Mouse (Mus musculus) forebrain, postnatal 0 days (tissue): ENCODE measurements around the gene Trim11. TPM values are rescaled to one million over a fixed set of nuclear protein-coding genes. Genes with fewer than 3 reads are reported as not detected.
A peak's percentile ranks its signal among the peaks of the same experiment; 100 is the strongest.

Experiments used
- ATAC-seq: fragments of 200-750 bp; cut with Nextera tagmentation; 2 replicates; pipeline ENCODE4 v1.8.0; 2017; ENCODE audit warnings: mild to moderate bottlenecking, moderate library complexity
- DNase-seq: peaks from one replicate; pipeline ENCODE4 v3.0.0-alpha.2; 2015
- H3K27ac ChIP-seq: fragments of 300-500 bp; sonication (generic); 2 replicates; pipeline ENCODE4 v1.5.1; 2014; ENCODE audit warnings: low read depth, mild to moderate bottlenecking, antibody characterized with exemption, low read length, moderate library complexity, mixed read lengths
- H3K27me3 ChIP-seq: fragments of 300-500 bp; sonication (generic); 2 replicates; pipeline ENCODE4 v1.6.1; 2014; ENCODE audit warnings: mild to moderate bottlenecking, low read length, mixed read lengths; ENCODE audit not compliant: insufficient read depth
- H3K36me3 ChIP-seq: fragments of 300-500 bp; sonication (generic); 2 replicates; pipeline ENCODE4 v1.6.1; 2014; ENCODE audit warnings: mild to moderate bottlenecking, moderate library complexity; ENCODE audit not compliant: insufficient read depth
- H3K4me1 ChIP-seq: fragments of 300-500 bp; sonication (generic); 2 replicates; pipeline ENCODE4 v1.6.1; 2014; ENCODE audit warnings: antibody characterized with exemption; ENCODE audit not compliant: insufficient read depth
- H3K4me2 ChIP-seq: fragments of 300-500 bp; sonication (generic); 2 replicates; pipeline ENCODE4 v1.6.1; 2014; ENCODE audit warnings: low read depth, mild to moderate bottlenecking, moderate library complexity
- H3K4me3 ChIP-seq: fragments of 300-500 bp; sonication (generic); 2 replicates; pipeline ENCODE4 v1.5.1; 2014; ENCODE audit warnings: low read depth, low read length, mixed read lengths
- H3K9ac ChIP-seq: fragments of 300-500 bp; sonication (generic); 2 replicates; pipeline ENCODE4 v1.6.1; 2014; ENCODE audit warnings: mild to moderate bottlenecking
- H3K9me3 ChIP-seq: fragments of 300-500 bp; sonication (generic); 2 replicates; pipeline ENCODE4 v1.6.1; 2016; ENCODE audit warnings: low read length
- CTCF ChIP-seq: sonication (generic); IDR thresholded peaks from 2 replicates; pipeline ENCODE4 v1.5.1; 2016; ENCODE audit warnings: antibody characterized with exemption, control low read depth, low read depth
- WGBS: fragments of 180-500 bp; shearing (Covaris S2); extraction: QIAGEN DNeasy Blood & Tissue Kit; methylation state at CpG from one replicate; pipeline ENCODE4 v1.1.7; 2014; 5-methylcytosine and 5-hydroxymethylcytosine counted together
- polyA plus RNA-seq: library from polyadenylated mRNA; unstranded; fragments of >200 nt; fragmentation: Nextera tagmentation; extraction: Ambion mirVana; gene quantifications from 2 replicates; pipeline ENCODE4 v1.2.1, GENCODE M21; 2015
- total RNA-seq: library from RNA; depleted of rRNA; stranded (reverse); fragments of >200 nt; gene quantifications from 2 replicates; pipeline ENCODE4 v1.2.3, GENCODE M21; 2014

Trim11 gene
- total and polyA plus RNA-seq, 2 experiments from 2014 or later, result 16.0 to 31.9 TPM

GRCm38 (mm10) chr11:58955868-58956257 lies 22.0 kb upstream of the Trim11 start:
- Histone ChIP-seq H3K9ac (peak overlapping the region; percentile 75), H3K4me1 (peaks cover 24% of the 10 kb centered on the region), H3K4me3 (peak overlapping the region; percentile 59), H3K9me3 (no peaks in the 10 kb centered on the region), H3K4me2 (peak overlapping the region; percentile 85), H3K27ac (0 out of 2 replicates have a peak overlapping the region, but pooled peaks have one; percentile 99), H3K36me3 (no peaks in the 10 kb centered on the region; the same call in 1 of the 2 replicates), H3K27me3 (no peaks in the 10 kb centered on the region)
- no peak for ATAC-seq
- 10% methylated on average over 8 of the region's 8 CpGs for WGBS
- no peak for TF ChIP-seq CTCF
- no peak for DNase-seq

DNA sequence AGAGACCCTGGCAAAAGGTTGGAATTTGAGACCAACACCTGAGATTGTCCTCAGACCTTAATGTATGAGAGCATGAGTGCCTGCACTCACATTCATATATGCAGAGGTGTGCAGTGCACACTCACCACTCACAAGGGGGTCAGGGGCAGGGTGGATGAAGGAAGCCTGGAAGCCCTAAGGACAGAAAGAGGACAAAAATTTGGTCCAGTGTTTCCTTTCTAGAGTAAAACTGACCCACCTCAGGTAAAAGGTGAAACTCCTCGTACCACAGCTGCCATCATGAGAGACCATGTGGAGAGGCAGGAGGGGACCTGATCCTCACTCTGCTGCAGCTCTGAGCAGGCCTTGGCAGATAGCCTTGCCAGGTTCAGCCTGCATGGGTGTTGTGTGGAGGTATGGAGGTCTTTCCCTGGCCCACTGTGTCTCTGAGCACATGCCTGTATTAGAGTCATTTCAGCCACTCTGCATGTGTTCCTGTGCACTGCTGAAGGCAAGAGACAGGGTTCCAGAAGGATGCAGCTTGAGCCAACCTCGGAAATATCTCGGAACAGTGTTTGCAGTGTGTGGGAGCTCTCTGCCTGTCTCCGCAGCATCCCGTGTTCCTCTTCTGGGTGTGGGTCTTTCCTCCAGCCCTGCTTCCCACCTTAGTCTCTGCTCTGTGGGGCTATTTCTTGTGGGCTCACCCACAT lies 20.5 kb upstream of the Trim11 start:
- 62% methylated on average over 5 of the region's 5 CpGs for WGBS
- TF ChIP-seq CTCF, result no peak
- Histone ChIP-seq H3K27ac (no peak overlapping the region), H3K4me3 (peak overlapping the region; percentile 59), H3K4me1 (peaks cover 21% of the 10 kb centered on the region), H3K27me3 (no peaks in the 10 kb centered on the region), H3K36me3 (no peaks in the 10 kb centered on the region; the same call in 1 of the 2 replicates), H3K9ac (peak overlapping the region; percentile 75), H3K4me2 (peak overlapping the region; percentile 85), H3K9me3 (no peaks in the 10 kb centered on the region)
- DNase-seq (no peak), ATAC-seq (no peak)

DNA sequence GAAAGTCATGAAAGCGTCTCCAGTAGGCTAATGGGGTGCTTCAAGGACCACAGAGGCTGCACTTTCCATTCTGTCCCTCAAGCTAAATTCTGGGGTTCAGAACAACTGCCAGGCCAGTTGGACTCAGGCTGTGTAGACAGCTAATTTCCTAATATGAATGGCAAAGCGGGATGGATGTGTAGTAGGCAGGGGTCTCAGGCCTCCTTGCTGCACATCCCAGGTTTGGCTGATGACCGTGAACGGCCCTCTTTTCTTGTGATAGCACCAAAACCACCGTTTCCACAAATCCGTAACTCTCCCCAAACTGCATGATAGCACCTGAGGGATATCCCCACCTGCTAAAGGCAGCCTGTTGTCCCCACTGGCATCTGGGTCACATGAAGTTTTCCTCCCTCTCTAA lies 19.4 kb upstream of the Trim11 start:
- Histone ChIP-seq H3K4me3 (no peak overlapping the region), H3K9ac (no peak overlapping the region), H3K27ac (no peak overlapping the region), H3K36me3 (no peaks in the 10 kb centered on the region; the same call in 1 of the 2 replicates), H3K4me2 (no peak overlapping the region), H3K9me3 (no peaks in the 10 kb centered on the region), H3K4me1 (peaks cover 21% of the 10 kb centered on the region), H3K27me3 (no peaks in the 10 kb centered on the region)
- no peak for TF ChIP-seq CTCF
- ATAC-seq (no peak), DNase-seq (no peak)
- WGBS, result 88% methylated on average over 6 of the region's 6 CpGs

DNA sequence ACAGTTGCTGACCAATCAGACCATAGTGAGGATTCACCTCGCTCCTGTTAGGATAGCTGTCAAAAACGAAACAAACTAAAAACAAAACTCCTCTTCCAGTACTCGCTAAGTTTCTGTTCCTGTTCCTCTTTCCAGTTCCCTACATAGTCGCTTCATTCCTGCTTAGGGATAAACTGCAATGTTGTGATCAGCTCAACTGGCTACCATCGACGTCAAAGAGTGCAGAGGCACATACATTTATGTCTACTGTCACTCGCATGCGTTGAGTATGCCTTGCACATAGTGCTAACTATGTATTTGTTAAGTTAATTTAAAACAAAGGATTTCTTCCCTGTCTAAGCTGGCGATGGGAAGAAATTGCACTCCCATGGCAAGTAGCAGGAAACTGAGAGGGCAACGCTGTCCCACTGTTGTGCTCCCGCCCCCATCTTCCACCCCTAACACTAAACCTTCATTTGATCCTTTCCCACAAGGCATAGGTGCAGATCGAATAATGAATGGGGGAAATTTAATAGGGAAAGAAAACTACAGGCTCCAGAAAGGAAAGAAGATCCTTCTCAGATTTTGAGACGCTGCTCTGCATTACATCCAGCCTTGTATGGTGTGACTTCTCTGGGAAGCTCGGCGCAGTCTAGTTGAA lies 18.6 kb upstream of the Trim11 start:
- peaks cover 21% of the 10 kb centered on the region for H3K4me1 ChIP-seq
- WGBS, result 27% methylated on average over 15 of the region's 15 CpGs
- no peak for ATAC-seq

GRCm38 (mm10) chr11:58959921-58960465 lies 17.9 kb upstream of the Trim11 start:
- peak; percentile 88 for ATAC-seq
- WGBS, result 3% methylated on average over 40 of the region's 40 CpGs
- peak overlapping the region; percentile 49 for H3K4me3 ChIP-seq
- peak overlapping the region; percentile 81 for H3K4me2 ChIP-seq
- peaks cover 21% of the 10 kb centered on the region for H3K4me1 ChIP-seq
- H3K9me3 ChIP-seq, result no peaks in the 10 kb centered on the region
- peak overlapping the region; percentile 56 for H3K9ac ChIP-seq
- H3K27me3 ChIP-seq, result no peaks in the 10 kb centered on the region
- peak overlapping the region; percentile 66 for H3K27ac ChIP-seq
- peak; percentile 59 for TF ChIP-seq CTCF
- H3K36me3 ChIP-seq, result no peaks in the 10 kb centered on the region; the same call in 1 of the 2 replicates
- peak; percentile 85 for DNase-seq

More for the DNA sequence above, 18.6 kb upstream of the Trim11 start:
- DNase-seq, result no peak
- Histone ChIP-seq H3K27ac (peak overlapping the region; percentile 66), H3K4me2 (peak overlapping the region; percentile 81), H3K4me3 (peak overlapping the region; percentile 49), H3K27me3 (no peaks in the 10 kb centered on the region), H3K9me3 (no peaks in the 10 kb centered on the region), H3K9ac (peak overlapping the region; percentile 56), H3K36me3 (no peaks in the 10 kb centered on the region; the same call in 1 of the 2 replicates)
- no peak for TF ChIP-seq CTCF

GRCm38 (mm10) chr11:58961364-58962177 lies 16.3 kb upstream of the Trim11 start:
- Histone ChIP-seq H3K4me3 (no peak overlapping the region), H3K27me3 (no peaks in the 10 kb centered on the region), H3K4me1 (peaks cover 18% of the 10 kb centered on the region), H3K4me2 (no peak overlapping the region), H3K27ac (no peak overlapping the region), H3K9ac (no peak overlapping the region), H3K9me3 (no peaks in the 10 kb centered on the region), H3K36me3 (no peaks in the 10 kb centered on the region; the same call in 1 of the 2 replicates)
- DNase-seq (peak; percentile 21), ATAC-seq (no peak)
- TF ChIP-seq CTCF, result peak; percentile 8; the same call in 1 of the 2 replicates
- 69% methylated on average over 50 of the region's 50 CpGs for WGBS
